Mouse (Mus musculus) embryonic stem cell, embryonic (primary cell): Measurements from ENCODE around the gene Prkg1.

Experiments
- CTCF ChIA-PET, 4 experiments: fragments of 300-600 bp in 2 of 4; fragments of 350-600 bp in 2 of 4; sonication (Branson Sonifier 250); formaldehyde crosslinking; loops; one replicate each; lab custom pipeline; 2022; ENCODE audit warnings: inconsistent platforms in 2 of 4; lab: Charles Lee
- POLR2A ChIA-PET, 4 experiments: fragments of 300-600 bp in 2 of 4; fragments of 350-600 bp in 2 of 4; sonication (Branson Sonifier 250); formaldehyde crosslinking; loops; one replicate each; lab custom pipeline; 2022; ENCODE audit warnings: antibody characterized with exemption in 4 of 4, inconsistent platforms in 1 of 4; lab: Charles Lee

Prkg1 gene

DNA sequence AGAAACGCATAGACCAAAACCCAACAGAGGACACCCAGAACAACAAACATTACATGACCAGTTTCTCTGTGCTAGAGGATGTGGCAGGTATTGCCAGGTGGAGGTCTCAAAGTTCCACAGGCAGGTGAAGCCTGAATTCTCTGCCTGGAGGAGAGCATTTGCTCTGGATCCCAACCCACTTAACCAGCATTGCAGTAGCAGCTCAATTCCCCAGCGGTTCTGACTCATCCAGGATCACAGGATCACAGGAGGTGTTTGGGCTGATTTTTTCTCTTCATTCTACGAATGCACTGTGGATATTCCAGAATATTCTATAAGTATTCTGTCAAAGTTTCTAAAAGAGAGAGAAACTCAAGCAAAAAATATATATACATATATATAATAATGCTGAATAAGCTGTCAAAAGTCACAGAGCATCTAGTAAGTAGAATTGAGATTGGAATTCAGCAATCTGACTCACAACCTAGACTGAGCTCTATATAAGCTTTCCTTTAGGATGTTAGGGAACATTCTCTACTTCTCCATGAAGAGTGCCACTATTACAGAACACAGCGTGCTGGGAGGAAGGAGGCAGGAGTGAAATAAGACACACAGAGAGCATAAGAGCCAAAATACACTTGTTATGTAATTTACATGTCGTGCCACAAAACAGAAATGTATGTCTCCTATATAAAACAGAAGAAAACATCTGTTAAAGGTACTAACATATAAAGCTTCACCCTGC is 833.2 kb downstream of the Prkg1 start:
- ChIA-PET CTCF (no interaction called here), POLR2A (no interaction called here)

DNA sequence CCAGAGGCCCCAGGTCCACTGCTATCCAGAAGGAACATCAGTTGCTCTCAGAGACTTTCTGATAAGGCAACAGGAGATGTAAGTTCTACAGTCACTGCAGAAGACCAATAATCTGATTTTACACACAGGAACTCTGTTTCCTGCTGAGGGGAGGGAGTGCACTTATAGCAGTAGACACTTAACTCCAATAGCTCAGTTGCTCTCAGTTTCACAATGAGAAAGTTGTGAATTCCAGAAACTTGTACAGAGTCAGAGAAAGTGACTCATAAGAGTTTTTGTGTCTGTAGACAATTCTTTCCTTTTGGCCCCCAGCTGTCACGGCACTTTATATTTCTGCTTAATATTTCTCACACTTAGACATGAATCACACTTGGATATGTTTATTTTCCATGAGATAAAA is 840.8 kb downstream of the Prkg1 start:
- POLR2A ChIA-PET, result interaction anchor here in 1 of 4 experiments (0.5 kb wide), 1 partner anchor 700 kb away, joined by 6 read pairs; no protein-coding TSS in a partner anchor

DNA sequence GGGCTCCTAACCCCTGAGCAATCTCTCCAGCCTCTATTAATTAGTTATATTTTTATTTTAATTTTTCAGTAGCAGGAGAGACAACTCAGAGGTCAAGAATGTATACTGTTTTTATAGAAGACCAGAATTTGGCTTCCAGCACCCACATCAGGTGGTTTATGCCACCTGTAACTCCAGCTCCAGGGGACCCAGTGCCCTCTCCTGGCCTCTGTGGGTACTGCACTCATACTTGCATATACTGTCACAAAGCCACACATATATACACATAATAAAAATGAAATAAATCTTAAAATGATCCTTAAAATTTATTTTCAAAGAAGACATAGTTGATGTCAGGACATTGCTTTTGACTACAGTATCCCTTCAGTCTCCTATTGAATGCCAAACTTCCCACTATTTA is 862.5 kb downstream of the Prkg1 start:
- POLR2A ChIA-PET, result no interaction called here
- CTCF ChIA-PET, result no interaction called here

More for the DNA sequence above, 840.8 kb downstream of the Prkg1 start:
- CTCF ChIA-PET, result no interaction called here

- ChIA-PET CTCF (no interaction called here), POLR2A (no interaction called here)
These were observed 863.8 kb downstream of the Prkg1 start for GRCm38 (mm10) chr19:30901025-30901424.

- ChIA-PET POLR2A (no interaction called here), CTCF (no interaction called here)
These were observed 874.5 kb downstream of the Prkg1 start for GRCm38 (mm10) chr19:30890377-30890776.

GRCm38 (mm10) chr19:30889851-30890250 is 875.0 kb downstream of the Prkg1 start:
- ChIA-PET CTCF (no interaction called here), POLR2A (no interaction called here)

- ChIA-PET POLR2A (no interaction called here), CTCF (interaction anchor here in 1 of 4 experiments (0.6 kb wide), 1 partner anchor 184 kb away, joined by 3 read pairs; no protein-coding TSS in a partner anchor)
These were observed 903.4 kb downstream of the Prkg1 start for GRCm38 (mm10) chr19:30861441-30861840.

GRCm38 (mm10) chr19:30851023-30851422 is 913.8 kb downstream of the Prkg1 start:
- ChIA-PET CTCF (no interaction called here), POLR2A (no interaction called here)

GRCm38 (mm10) chr19:30844916-30845315 is 919.9 kb downstream of the Prkg1 start:
- POLR2A ChIA-PET, result interaction anchor here in 1 of 4 experiments (0.5 kb wide), 1 partner anchor 838 kb away, joined by 3 read pairs; no protein-coding TSS in a partner anchor
- CTCF ChIA-PET, result interaction anchor here in 1 of 4 experiments (0.6 kb wide), 1 partner anchor 61 kb away, joined by 3 read pairs; no protein-coding TSS in a partner anchor

DNA sequence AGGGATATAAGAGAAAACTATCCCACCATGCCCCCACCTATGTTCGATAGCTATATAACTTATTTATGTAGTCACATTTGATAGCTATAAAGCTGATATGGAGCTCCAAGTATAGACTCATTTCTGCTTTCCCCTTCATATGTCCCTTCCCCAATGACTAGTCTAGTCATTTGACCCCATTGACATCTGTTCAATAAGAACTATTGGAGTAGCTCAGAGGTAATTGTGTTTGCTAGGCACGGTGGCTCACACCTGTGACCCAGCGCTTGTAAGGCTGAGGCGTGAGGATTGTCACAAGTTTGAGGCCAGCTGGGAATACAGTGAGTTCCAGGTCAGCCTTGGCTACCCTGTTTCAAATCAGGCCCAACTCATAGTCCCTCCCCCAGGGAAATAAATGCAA is 921.2 kb downstream of the Prkg1 start:
- POLR2A ChIA-PET, result interaction anchor here in 2 of 4 experiments (0.6 kb wide), 2 partner anchors 13 to 594 kb away, joined by 3 to 5 read pairs; no protein-coding TSS in a partner anchor
- CTCF ChIA-PET, result interaction anchor here (0.5 to 0.8 kb wide), 11 partner anchors 25 to 1993 kb away, joined by 3 to 8 read pairs (median 3); no protein-coding TSS in a partner anchor

- CTCF ChIA-PET, result interaction anchor here (0.5 to 1.2 kb wide), 11 partner anchors 14 to 1994 kb away, joined by 3 to 8 read pairs (median 4); no protein-coding TSS in a partner anchor
- POLR2A ChIA-PET, result interaction anchor here in 2 of 4 experiments (0.6 kb wide), 2 partner anchors 13 to 593 kb away, joined by 3 to 5 read pairs; no protein-coding TSS in a partner anchor
These were observed 921.7 kb downstream of the Prkg1 start for GRCm38 (mm10) chr19:30843052-30843564.

DNA sequence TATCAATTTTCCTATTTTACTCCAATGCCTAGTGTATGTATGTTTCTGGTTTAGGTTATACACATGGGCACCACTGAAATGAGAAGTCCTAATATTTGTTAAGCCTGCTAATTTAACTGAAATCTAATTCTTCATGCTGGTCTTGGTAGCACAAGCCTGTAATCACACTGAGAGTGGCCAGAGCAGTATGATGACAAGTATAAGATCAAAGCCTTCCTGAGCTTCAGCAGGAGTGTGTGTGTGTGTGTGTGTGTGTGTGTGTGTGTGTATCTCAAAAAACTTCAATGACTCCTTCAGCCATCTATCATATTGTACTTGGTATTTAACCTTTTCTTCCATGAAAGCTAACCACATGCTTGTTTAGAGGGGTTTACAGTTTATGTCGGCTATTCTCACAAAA is 922.2 kb downstream of the Prkg1 start:
- POLR2A ChIA-PET, result no interaction called here
- CTCF ChIA-PET, result interaction anchor here in 3 of 4 experiments (0.5 to 1.2 kb wide), 4 partner anchors 12 to 1862 kb away, joined by 3 to 4 read pairs (median 4); no protein-coding TSS in a partner anchor

GRCm38 (mm10) chr19:30833045-30833651 is 931.7 kb downstream of the Prkg1 start:
- POLR2A ChIA-PET, result interaction anchor here in 1 of 4 experiments (0.7 kb wide), 1 partner anchor 597 kb away, joined by 3 read pairs; no protein-coding TSS in a partner anchor
- CTCF ChIA-PET, result interaction anchor here in 1 of 4 experiments (0.9 kb wide), 1 partner anchor 25 kb away, joined by 3 read pairs; no protein-coding TSS in a partner anchor

DNA sequence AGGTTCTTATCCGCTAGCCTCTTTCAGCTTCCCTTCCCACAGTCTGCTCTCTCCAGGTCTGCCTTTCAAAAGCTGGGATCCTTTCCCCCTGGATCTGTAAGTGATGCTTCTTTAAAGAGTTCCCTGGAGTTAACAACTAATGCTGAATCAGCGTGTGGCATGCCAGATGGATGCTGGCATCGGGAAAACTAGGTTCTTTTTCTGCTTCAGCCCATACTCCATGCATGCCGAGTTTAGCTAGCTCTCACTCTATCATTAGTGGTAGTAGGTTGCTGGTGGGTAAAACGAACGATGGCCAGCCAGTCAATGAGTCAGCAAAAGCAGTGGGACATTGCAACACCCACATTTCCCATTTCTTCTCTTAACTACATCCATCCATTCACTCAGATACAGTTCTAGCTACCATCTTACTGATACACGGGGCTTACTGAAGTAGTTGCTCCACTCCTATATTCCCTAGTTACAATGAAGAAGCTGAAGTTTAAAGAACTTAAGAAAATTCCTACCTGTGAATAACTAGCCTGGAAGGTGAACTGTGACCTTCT is 935.5 kb downstream of the Prkg1 start:
- CTCF ChIA-PET, result interaction anchor here in 1 of 4 experiments (0.7 kb wide), 1 partner anchor 379 kb away, joined by 3 read pairs; no protein-coding TSS in a partner anchor

DNA sequence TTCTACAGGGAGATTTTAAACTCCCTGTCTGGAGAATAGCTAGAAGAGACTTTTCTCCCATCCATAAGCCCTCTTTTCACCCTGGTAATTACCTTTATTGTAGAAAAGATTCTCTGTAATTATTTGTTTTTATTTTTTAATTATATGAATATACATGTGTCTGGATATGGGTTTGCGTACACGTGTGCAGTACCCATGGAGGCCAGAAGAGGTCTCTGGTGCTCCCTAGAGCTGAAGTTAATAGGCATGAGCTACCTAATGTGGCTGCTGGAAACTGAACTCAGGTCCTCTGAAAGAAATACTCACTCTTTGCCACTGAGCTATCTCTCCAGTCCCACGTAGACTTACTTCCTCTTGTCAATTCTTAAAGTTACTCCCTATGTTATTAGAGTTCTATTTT is 937.0 kb downstream of the Prkg1 start:
- CTCF ChIA-PET, result interaction anchor here in 3 of 4 experiments (0.6 to 1.0 kb wide), 5 partner anchors 13 to 598 kb away, joined by 3 read pairs; no protein-coding TSS in a partner anchor

More for the DNA sequence above, 935.5 kb downstream of the Prkg1 start:
- POLR2A ChIA-PET, result no interaction called here

GRCm38 (mm10) chr19:30826106-30826505 is 938.7 kb downstream of the Prkg1 start:
- POLR2A ChIA-PET, result no interaction called here
- CTCF ChIA-PET, result no interaction called here

More for the DNA sequence above, 937.0 kb downstream of the Prkg1 start:
- POLR2A ChIA-PET, result no interaction called here

DNA sequence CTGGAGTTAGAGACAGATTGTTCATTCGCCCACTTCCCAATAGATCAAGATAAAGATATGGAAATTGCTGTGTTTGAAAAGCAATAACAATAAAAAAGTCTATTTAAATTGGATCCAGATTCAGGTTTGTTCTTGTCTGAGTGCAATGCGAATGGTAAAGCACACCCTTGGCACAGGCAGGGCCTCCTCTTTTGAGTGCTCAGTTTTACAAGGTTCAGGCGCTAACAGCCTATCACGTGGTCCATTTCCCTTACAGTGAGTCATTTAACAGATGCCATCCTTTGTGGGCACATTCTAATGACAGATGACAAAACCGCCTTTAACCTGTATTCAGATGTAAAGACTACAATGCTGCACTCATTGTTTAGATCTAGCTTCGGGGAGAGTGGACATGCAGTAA is 949.2 kb downstream of the Prkg1 start:
- POLR2A ChIA-PET, result no interaction called here
- CTCF ChIA-PET, result no interaction called here

DNA sequence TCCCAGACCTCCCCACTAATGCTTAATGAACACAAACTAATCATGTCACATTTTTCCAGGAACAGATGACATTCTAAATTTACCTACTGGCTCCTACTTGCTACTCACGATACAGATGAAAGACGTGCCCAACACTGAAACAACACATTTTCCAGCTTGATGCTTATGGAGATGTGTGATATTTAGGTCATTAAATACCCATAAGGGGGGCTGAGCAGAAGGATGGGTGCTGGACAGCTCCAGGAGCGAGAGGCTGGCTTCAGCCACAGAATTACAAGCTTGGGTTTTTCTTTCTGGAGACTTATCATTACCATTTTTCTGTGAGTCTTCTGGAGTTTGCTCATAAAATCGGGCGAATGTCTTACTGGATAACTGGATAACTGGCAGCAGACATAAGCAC is 958.6 kb downstream of the Prkg1 start:
- POLR2A ChIA-PET, result no interaction called here
- CTCF ChIA-PET, result no interaction called here

DNA sequence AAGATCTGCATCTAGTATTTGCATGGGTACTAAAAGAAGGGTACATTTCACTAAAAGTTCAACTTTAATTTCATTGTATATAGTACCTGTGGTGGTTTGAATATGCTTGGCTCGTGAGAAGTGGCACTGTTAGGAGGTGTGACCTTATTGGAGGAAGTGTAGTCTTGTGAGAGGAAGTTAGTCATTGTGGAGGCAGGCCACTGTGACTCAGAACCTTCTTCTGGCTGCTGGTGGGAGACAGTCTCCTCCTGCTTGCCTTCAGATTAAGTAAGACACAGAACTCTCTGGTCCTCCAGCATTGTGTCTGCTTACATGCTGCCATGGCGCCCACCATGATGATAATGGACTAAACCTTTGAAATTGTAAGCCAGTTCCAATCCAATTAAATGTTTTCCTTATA is 984.0 kb downstream of the Prkg1 start:
- POLR2A ChIA-PET, result no interaction called here
- CTCF ChIA-PET, result no interaction called here
